Mouse (Mus musculus) forebrain, embryonic 16.5 days (tissue): ENCODE data around the gene Acss1. TPM values are rescaled to one million over a fixed set of nuclear protein-coding genes. Genes with fewer than 3 reads are reported as not detected.

Experiments used
- ATAC-seq: fragments of 200-750 bp; cut with Nextera tagmentation; 2 replicates; pipeline ENCODE4 v1.8.0; 2017; ENCODE audit warnings: mild to moderate bottlenecking, moderate library complexity
- H3K27ac ChIP-seq: fragments of 300-500 bp; sonication (generic); 2 replicates; pipeline ENCODE4 v1.5.1; 2014; ENCODE audit warnings: low read length, control low read depth
- H3K27me3 ChIP-seq: fragments of 300-500 bp; sonication (generic); replicated peaks from 2 replicates; pipeline ENCODE4 v1.6.1; 2014; ENCODE audit warnings: low read length; ENCODE audit not compliant: control insufficient read depth, insufficient read depth
- H3K36me3 ChIP-seq: fragments of 300-500 bp; sonication (generic); 2 replicates; pipeline ENCODE4 v1.6.1; 2014; ENCODE audit not compliant: control insufficient read depth, insufficient read depth
- H3K4me1 ChIP-seq: fragments of 300-500 bp; sonication (generic); replicated peaks from 2 replicates; pipeline ENCODE4 v1.6.1; 2014; ENCODE audit warnings: low read length; ENCODE audit not compliant: control insufficient read depth, insufficient read depth
- H3K4me2 ChIP-seq: fragments of 300-500 bp; sonication (generic); 2 replicates; pipeline ENCODE4 v1.6.1; 2014; ENCODE audit warnings: mild to moderate bottlenecking, low read length, control low read depth
- H3K4me3 ChIP-seq: fragments of 300-500 bp; sonication (generic); replicated peaks from 2 replicates; pipeline ENCODE4 v1.5.1; 2014; ENCODE audit warnings: mild to moderate bottlenecking, low read length, control low read depth
- H3K9ac ChIP-seq: fragments of 300-500 bp; sonication (generic); replicated peaks from 2 replicates; pipeline ENCODE4 v1.6.1; 2014; ENCODE audit warnings: low read depth, low read length, control low read depth
- H3K9me3 ChIP-seq: fragments of 300-500 bp; sonication (generic); 2 replicates; pipeline ENCODE4 v1.6.1; 2016; ENCODE audit warnings: low read length; ENCODE audit not compliant: control insufficient read depth
- WGBS: fragments of 180-500 bp; shearing (Covaris S2); extraction: QIAGEN DNeasy Blood & Tissue Kit; methylation state at CpG from one replicate; pipeline ENCODE4 v1.1.7; 2014; 5-methylcytosine and 5-hydroxymethylcytosine counted together
- polyA plus RNA-seq: library from polyadenylated mRNA; unstranded; fragments of >200 nt; fragmentation: Nextera tagmentation; extraction: Ambion mirVana; gene quantifications from 2 replicates; pipeline ENCODE4 v1.2.1, GENCODE M21; 2015

Gene Acss1
- polyA plus RNA-seq, 1 experiment from 2014 or later, result 21.9 TPM

DNA sequence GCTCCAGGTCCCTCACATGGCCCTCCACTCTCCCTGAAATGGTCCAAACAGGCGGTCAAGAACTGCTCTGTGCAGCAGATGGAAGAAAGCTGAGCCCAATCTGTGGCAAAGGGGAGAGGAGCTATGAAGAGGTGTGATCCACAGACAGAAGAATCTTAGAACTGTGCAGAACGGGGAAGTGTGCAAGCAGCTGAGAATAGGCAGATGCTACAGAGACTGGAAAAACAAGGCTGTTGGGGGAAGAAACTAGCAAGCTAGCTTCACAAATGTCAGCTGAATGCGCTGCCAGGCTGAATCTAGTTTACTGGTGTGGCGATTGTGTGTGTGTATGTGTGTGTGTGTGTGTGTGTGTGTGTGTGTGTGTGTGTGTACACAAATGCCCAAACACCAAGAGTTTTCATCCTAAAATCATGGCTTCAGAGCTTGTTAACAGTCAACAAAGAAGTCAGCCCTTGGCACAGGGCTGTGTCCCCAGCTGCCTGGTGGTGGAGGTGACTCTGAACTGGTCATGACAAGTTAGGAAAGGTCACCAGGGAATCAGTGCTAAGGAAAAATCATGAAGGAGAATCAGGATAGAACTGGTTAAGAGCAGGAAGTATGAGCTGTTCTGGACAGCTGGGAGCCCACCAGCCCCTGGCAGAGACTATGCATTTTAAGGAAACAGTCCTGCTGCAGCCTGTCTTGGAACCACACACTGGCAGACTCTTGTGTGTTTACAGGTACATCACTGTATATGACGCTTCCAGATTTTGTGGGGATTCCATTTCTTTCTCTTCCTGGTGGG, 7.4 kb downstream of the Acss1 start:
- 57% methylated on average over 5 of the region's 5 CpGs for WGBS
- Histone ChIP-seq H3K27ac (no peak overlapping the region), H3K9me3 (no peaks in the 10 kb centered on the region), H3K4me2 (no peak overlapping the region), H3K36me3 (no peaks in the 10 kb centered on the region), H3K27me3 (no peaks in the 10 kb centered on the region), H3K4me1 (peaks cover 48% of the 10 kb centered on the region), H3K9ac (no peak overlapping the region), H3K4me3 (no peak overlapping the region)
- peak; percentile 58 for ATAC-seq

DNA sequence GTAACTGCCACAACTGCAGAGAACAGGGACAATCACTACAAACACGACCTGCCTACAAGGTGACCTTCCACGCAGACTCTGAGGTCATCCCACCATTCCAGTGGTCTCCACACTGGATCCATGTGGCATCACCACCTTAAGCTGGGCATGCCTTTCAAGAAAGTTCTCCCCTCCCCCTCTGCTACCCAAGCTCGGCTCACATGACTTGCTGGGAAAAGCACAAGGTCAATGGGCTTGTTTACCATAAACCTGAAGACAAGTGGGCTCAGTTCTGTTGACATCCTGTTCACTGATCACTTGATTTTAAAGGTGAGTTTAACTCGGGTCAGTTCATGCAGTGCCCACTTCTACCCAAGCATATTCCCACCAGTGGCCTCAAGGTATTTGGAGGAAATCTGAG, 8.3 kb downstream of the Acss1 start:
- no peak for ATAC-seq
- WGBS, result 76% methylated on average over 4 of the region's 4 CpGs
- Histone ChIP-seq H3K4me1 (peaks cover 42% of the 10 kb centered on the region), H3K27me3 (no peaks in the 10 kb centered on the region), H3K27ac (no peak overlapping the region), H3K4me3 (no peak overlapping the region), H3K9me3 (0 out of 2 replicates have a peak, but pooled peaks cover 3% of the 10 kb centered on the region), H3K9ac (no peak overlapping the region), H3K36me3 (no peaks in the 10 kb centered on the region), H3K4me2 (no peak overlapping the region)

DNA sequence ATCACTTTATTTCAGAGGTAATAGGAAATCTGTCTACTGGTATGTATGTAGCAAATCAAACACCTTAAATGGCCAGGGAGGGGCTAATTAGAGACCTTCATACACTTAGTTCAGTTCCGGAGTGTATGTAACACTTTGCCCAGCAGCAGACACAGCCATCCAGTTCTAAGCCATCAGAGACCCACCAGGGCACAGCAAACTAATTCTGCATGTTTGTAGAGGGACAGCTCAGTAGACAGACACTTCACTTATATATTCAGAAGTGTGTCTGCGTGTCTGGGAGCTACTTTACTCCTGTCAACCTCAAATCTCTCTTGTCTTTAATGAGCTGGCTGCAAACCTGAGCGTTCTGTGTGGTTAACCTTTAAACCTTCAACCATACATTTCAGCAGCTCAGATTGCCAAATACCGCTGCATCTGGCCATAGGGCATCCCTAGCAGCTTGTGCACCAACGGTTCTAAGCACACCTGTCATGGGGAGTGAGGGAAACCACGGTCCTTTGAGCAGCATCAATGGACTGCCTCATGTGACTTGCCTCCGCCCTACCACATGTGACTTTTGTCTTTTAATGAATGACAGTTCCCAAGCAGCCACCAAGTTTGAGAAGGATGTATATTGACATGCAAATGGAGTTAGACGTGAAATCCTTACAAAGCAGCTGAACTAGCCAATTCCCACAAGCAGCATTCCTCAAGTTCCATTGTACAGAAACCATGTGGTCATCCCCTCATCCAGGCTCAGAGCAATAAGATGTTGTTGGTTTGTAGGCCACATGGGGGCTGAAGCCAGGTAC, 11.1 kb downstream of the Acss1 start:
- no peaks in the 10 kb centered on the region for H3K27me3 ChIP-seq
- WGBS, result 13% methylated on average over 8 of the region's 8 CpGs
- 0 out of 2 replicates have a peak, but pooled peaks cover 3% of the 10 kb centered on the region for H3K9me3 ChIP-seq
- no peak overlapping the region for H3K4me3 ChIP-seq
- no peaks in the 10 kb centered on the region for H3K36me3 ChIP-seq
- ATAC-seq, result peak; percentile 68
- H3K4me2 ChIP-seq, result no peak overlapping the region
- no peak overlapping the region for H3K9ac ChIP-seq
- peaks cover 17% of the 10 kb centered on the region for H3K4me1 ChIP-seq
- H3K27ac ChIP-seq, result peak overlapping the region; percentile 39

DNA sequence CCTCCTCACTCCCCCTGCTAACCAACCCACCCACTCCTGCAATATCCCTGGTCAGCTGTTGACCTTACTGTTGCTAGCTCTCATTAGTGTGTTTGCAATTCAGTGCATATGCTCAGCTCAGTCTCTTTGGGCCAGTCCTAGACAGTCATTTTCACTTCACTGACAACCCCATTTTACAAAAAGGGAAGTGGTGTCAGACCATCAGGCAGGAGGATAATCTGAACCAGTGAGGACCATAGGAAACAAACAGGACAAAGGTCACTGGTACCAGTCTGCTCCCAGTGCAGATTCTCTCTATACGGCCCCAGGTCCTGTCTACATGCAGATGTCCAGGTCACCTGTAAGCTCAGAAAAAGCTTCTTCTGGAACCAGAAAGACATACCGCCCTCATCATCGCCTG, 12.2 kb downstream of the Acss1 start:
- Histone ChIP-seq H3K4me2 (no peak overlapping the region), H3K9me3 (0 out of 2 replicates have a peak, but pooled peaks cover 3% of the 10 kb centered on the region), H3K27me3 (no peaks in the 10 kb centered on the region), H3K4me3 (no peak overlapping the region), H3K4me1 (peaks cover 13% of the 10 kb centered on the region), H3K36me3 (no peaks in the 10 kb centered on the region), H3K9ac (no peak overlapping the region), H3K27ac (no peak overlapping the region)
- 91% methylated on average over 3 of the region's 3 CpGs for WGBS
- no peak for ATAC-seq

DNA sequence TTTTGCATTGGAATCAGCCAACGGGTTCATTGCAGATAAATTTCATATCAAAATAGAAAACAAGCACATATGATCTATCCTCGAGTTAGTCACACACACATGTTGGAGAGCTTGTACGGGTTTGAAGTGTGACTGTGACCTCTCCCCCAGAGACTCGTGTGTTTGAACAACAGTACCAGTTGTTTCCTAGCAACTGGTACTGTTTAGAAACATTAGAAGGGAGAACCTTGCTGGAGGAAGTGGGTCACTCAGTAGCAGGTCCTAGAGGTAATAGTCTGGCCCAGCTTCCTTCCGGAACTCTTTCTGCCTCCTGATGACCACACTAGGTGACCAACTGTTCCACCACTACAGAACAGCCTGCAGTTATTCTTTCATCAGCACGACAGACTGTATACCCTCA, 13.0 kb downstream of the Acss1 start:
- no peak for ATAC-seq

DNA sequence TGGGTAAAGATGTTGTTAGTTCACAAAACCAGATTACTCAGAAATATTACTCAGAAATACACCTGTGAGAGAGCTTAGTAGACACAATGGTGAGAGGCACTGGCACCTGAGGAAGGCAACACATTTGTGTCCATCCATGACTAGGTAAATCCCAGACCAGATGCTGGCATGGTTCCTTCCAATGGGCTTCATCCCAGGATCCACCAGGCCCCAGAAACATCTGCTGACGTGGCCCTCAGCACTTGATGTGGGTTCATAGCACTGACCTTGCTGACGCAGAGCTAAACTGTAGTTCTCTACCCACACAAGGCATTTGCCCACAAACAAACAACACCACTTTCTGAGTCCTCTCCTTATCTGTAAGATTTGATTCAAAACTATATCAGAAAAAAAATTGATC, 13.5 kb downstream of the Acss1 start:
- Histone ChIP-seq H3K9me3 (0 out of 2 replicates have a peak, but pooled peaks cover 3% of the 10 kb centered on the region), H3K4me2 (no peak overlapping the region), H3K27ac (no peak overlapping the region), H3K4me1 (peaks cover 15% of the 10 kb centered on the region), H3K36me3 (no peaks in the 10 kb centered on the region), H3K9ac (no peak overlapping the region), H3K27me3 (no peaks in the 10 kb centered on the region), H3K4me3 (no peak overlapping the region)
- no peak for ATAC-seq
- 95% methylated on average over 2 of the region's 2 CpGs for WGBS

More for the DNA sequence above, 13.0 kb downstream of the Acss1 start:
- WGBS, result 84% methylated on average over 6 of the region's 6 CpGs
- Histone ChIP-seq H3K27me3 (no peaks in the 10 kb centered on the region), H3K36me3 (no peaks in the 10 kb centered on the region), H3K4me1 (peaks cover 11% of the 10 kb centered on the region), H3K27ac (no peak overlapping the region), H3K4me3 (no peak overlapping the region), H3K9ac (no peak overlapping the region), H3K9me3 (0 out of 2 replicates have a peak, but pooled peaks cover 3% of the 10 kb centered on the region), H3K4me2 (no peak overlapping the region)

DNA sequence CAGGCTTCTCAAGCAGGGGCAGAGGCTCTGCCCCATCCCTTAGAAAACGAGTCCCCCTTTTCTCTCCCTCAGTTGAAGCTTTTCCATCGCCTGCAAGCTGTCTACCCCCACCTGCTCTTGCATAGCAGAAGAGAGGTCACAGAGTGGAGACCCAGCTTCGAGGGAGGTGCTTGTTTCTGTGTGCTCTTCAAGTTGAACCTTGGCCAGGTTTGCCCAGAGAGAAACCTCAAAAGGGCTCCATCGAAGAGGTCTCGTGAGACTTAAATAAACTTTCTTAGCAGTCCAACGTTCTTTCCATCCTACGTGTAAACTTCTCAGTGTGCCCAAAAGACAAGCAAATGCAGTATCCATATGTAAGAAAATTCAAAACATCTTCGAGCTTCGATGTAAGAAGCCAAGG, 16.9 kb downstream of the Acss1 start:
- 0 out of 2 replicates have a peak, but pooled peaks cover 3% of the 10 kb centered on the region for H3K9me3 ChIP-seq
- H3K27ac ChIP-seq, result no peak overlapping the region
- peaks cover 22% of the 10 kb centered on the region for H3K4me1 ChIP-seq
- no peak overlapping the region for H3K4me2 ChIP-seq
- no peak overlapping the region for H3K9ac ChIP-seq
- H3K4me3 ChIP-seq, result no peak overlapping the region
- WGBS, result 70% methylated on average over 9 of the region's 9 CpGs
- no peaks in the 10 kb centered on the region for H3K36me3 ChIP-seq
- no peak for ATAC-seq
- H3K27me3 ChIP-seq, result no peaks in the 10 kb centered on the region

DNA sequence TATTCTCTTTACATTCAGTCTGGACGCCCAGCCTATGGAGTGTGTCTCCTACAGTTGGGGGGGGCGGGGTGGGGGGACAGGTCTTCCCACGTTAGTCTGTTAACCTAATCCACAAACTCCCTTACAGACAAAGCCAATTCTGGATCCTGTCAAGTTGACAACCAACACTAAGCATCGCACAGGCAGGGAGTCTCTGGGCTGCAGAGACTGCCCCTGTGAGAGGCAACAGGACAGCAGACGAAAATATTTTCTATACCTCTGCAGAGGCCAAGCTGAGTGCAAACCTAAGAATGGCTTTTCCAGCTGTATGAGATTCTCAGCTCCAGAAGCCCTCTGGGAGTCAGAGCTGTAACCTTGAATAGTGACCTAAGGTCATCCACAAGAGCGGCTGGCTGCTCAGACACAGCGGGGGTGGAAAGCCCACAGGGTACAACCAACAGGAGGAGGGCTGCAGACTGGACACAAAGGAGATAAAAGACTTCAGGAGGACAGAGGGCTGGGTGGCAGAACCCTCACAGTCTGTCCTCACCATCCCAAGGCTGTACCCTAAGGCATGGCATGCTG, 17.7 kb downstream of the Acss1 start:
- no peak overlapping the region for H3K4me3 ChIP-seq
- H3K27me3 ChIP-seq, result no peaks in the 10 kb centered on the region
- 20% methylated on average over 7 of the region's 7 CpGs for WGBS
- peaks cover 22% of the 10 kb centered on the region for H3K4me1 ChIP-seq
- H3K9me3 ChIP-seq, result 0 out of 2 replicates have a peak, but pooled peaks cover 2% of the 10 kb centered on the region
- ATAC-seq, result no peak
- no peaks in the 10 kb centered on the region for H3K36me3 ChIP-seq
- no peak overlapping the region for H3K4me2 ChIP-seq
- no peak overlapping the region for H3K27ac ChIP-seq
- H3K9ac ChIP-seq, result no peak overlapping the region

DNA sequence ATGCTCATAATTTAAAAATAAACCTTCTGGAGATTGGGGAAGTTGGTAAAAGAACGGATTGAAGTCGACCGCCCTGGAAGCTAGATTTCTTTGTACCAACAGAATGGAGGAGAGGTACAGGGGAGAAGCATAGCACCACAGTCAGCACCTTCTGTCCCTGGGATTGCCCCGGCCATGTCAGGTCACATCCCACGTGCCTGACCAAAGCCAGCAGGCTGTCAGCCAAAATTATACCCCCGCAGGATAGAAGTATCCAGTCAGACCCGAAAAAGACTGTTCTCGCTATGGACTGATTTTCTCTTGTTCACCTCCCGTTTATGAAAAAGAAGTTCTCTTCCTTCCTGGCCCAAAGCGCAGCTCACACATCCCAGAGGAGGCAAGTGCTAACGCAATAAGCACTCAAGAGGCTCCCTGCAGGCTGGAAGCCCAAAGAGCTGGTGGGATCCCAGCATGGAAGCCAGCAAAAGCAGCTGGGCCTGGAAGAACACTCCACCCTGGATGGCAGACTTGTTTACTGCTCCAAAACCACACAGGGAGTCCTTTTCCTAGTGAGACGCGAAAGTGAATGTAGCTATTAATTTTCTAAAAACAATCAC, 19.9 kb downstream of the Acss1 start:
- Histone ChIP-seq H3K4me2 (no peak overlapping the region), H3K27me3 (no peaks in the 10 kb centered on the region), H3K36me3 (no peaks in the 10 kb centered on the region), H3K4me1 (peaks cover 30% of the 10 kb centered on the region), H3K27ac (peak overlapping the region; percentile 16), H3K9me3 (no peaks in the 10 kb centered on the region), H3K4me3 (no peak overlapping the region), H3K9ac (peak overlapping the region; percentile 27)
- 47% methylated on average over 13 of the region's 13 CpGs for WGBS
- ATAC-seq, result no peak
